Mouse (Mus musculus): ENCODE data around the gene Clrn3. TPM values are rescaled to one million over a fixed set of nuclear protein-coding genes. Genes with fewer than 3 reads are reported as not detected.

The Clrn3 gene
- polyA plus RNA-seq, 1 experiment from 2014 or later: 24.6 TPM

- peak; percentile 7 for DNase-seq (ENCODE audit: low spot score)
- Histone ChIP-seq H3K27ac (no peak overlapping the region), H3K4me1 (replicated peaks; ENCODE audit: insufficient read depth, low read length) (no peaks in the 10 kb centered on the region), H3K36me3 (ENCODE audit: insufficient read depth, low read length) (no peaks in the 10 kb centered on the region), H3K4me3 (replicated peaks; ENCODE audit: low read depth, low read length) (peak overlapping the region; percentile 42), H3K9ac (ENCODE audit: low read depth, low read length) (peak overlapping the region; percentile 50), H3K27me3 (ENCODE audit: insufficient read depth, low read length) (no peaks in the 10 kb centered on the region), H3K4me2 (ENCODE audit: low read length) (peak overlapping the region; percentile 87), H3K9me3 (replicated peaks; ENCODE audit: low read length) (no peaks in the 10 kb centered on the region)
- peak; percentile 57 for ATAC-seq (replicated peaks; ENCODE audit: low FRiP score, low read depth)
- 1% methylated on average over 71 of the region's 71 CpGs for WGBS
- 0 out of 2 replicates have a peak, but pooled peaks have one; percentile 5 for TF ChIP-seq CTCF (IDR thresholded peaks at IDR 0.05; ENCODE audit: low read depth)
These were observed 9.7 kb upstream of the Clrn3 start for GRCm38 (mm10) chr7:135537948-135538741.

- H3K4me1 ChIP-seq (replicated peaks; ENCODE audit: insufficient read depth, low read length): no peaks in the 10 kb centered on the region
- H3K9ac ChIP-seq (ENCODE audit: low read depth, low read length): peak within 1 kb of the TSS; percentile 50
- no peaks in the 10 kb centered on the region for H3K9me3 ChIP-seq (replicated peaks; ENCODE audit: low read length)
- DNase-seq (ENCODE audit: low spot score) (peak; percentile 90), ATAC-seq (replicated peaks; ENCODE audit: low FRiP score, low read depth) (peak; percentile 95)
- no peak within 1 kb of the TSS for H3K27ac ChIP-seq
- no peaks in the 10 kb centered on the region for H3K36me3 ChIP-seq (ENCODE audit: insufficient read depth, low read length)
- peak within 1 kb of the TSS; percentile 87 for H3K4me2 ChIP-seq (ENCODE audit: low read length)
- TF ChIP-seq CTCF (IDR thresholded peaks at IDR 0.05; ENCODE audit: low read depth): peak; percentile 82
- WGBS: 4% methylated on average over 28 of the region's 28 CpGs
- peak within 1 kb of the TSS; percentile 42 for H3K4me3 ChIP-seq (replicated peaks; ENCODE audit: low read depth, low read length)
- H3K27me3 ChIP-seq (ENCODE audit: insufficient read depth, low read length): no peaks in the 10 kb centered on the region
These were observed 9.0 kb upstream of the Clrn3 start, which contains the start of gene Ptpre for GRCm38 (mm10) chr7:135537341-135537901. Gene Ptpre, plus strand, starts transcription at chr7:135537481.

- Histone ChIP-seq H3K27me3 (ENCODE audit: insufficient read depth, low read length) (no peaks in the 10 kb centered on the region), H3K4me3 (replicated peaks; ENCODE audit: low read depth, low read length) (no peak overlapping the region), H3K27ac (no peak overlapping the region), H3K9me3 (replicated peaks; ENCODE audit: low read length) (no peaks in the 10 kb centered on the region), H3K4me1 (replicated peaks; ENCODE audit: insufficient read depth, low read length) (no peaks in the 10 kb centered on the region), H3K36me3 (ENCODE audit: insufficient read depth, low read length) (no peaks in the 10 kb centered on the region), H3K9ac (ENCODE audit: low read depth, low read length) (no peak overlapping the region), H3K4me2 (ENCODE audit: low read length) (no peak overlapping the region)
- no peak for TF ChIP-seq CTCF (IDR thresholded peaks at IDR 0.05; ENCODE audit: low read depth)
- DNase-seq (ENCODE audit: low spot score) (no peak), ATAC-seq (replicated peaks; ENCODE audit: low FRiP score, low read depth) (no peak)
- WGBS: 70% methylated on average over 3 of the region's 3 CpGs
These were observed 7.5 kb upstream of the Clrn3 start for GRCm38 (mm10) chr7:135535908-135536307.

- Histone ChIP-seq H3K4me2 (ENCODE audit: low read length) (no peak overlapping the region), H3K4me1 (replicated peaks; ENCODE audit: insufficient read depth, low read length) (no peaks in the 10 kb centered on the region), H3K27ac (no peak overlapping the region), H3K4me3 (replicated peaks; ENCODE audit: low read depth, low read length) (no peak overlapping the region), H3K9ac (ENCODE audit: low read depth, low read length) (no peak overlapping the region), H3K27me3 (ENCODE audit: insufficient read depth, low read length) (no peaks in the 10 kb centered on the region), H3K9me3 (replicated peaks; ENCODE audit: low read length) (no peaks in the 10 kb centered on the region), H3K36me3 (ENCODE audit: insufficient read depth, low read length) (no peaks in the 10 kb centered on the region)
- no peak for TF ChIP-seq CTCF (IDR thresholded peaks at IDR 0.05; ENCODE audit: low read depth)
- DNase-seq (ENCODE audit: low spot score) (no peak), ATAC-seq (replicated peaks; ENCODE audit: low FRiP score, low read depth) (no peak)
- WGBS: 34% methylated on average over 2 of the region's 2 CpGs
These were observed 6.2 kb upstream of the Clrn3 start for GRCm38 (mm10) chr7:135534548-135535189.

- no peaks in the 10 kb centered on the region for H3K4me1 ChIP-seq (replicated peaks; ENCODE audit: insufficient read depth, low read length)
- 82% methylated on average over 2 of the region's 2 CpGs for WGBS
- H3K4me3 ChIP-seq (replicated peaks; ENCODE audit: low read depth, low read length): no peak overlapping the region
- no peaks in the 10 kb centered on the region for H3K36me3 ChIP-seq (ENCODE audit: insufficient read depth, low read length)
- H3K27ac ChIP-seq: peak overlapping the region; percentile 32; the same call in 1 of the 2 replicates
- H3K9ac ChIP-seq (ENCODE audit: low read depth, low read length): no peak overlapping the region
- DNase-seq (ENCODE audit: low spot score): no peak
- H3K9me3 ChIP-seq (replicated peaks; ENCODE audit: low read length): no peaks in the 10 kb centered on the region
- no peak for TF ChIP-seq CTCF (IDR thresholded peaks at IDR 0.05; ENCODE audit: low read depth)
- H3K27me3 ChIP-seq (ENCODE audit: insufficient read depth, low read length): no peaks in the 10 kb centered on the region
- no peak overlapping the region for H3K4me2 ChIP-seq (ENCODE audit: low read length)
- no peak for ATAC-seq (replicated peaks; ENCODE audit: low FRiP score, low read depth)
These were observed 614 bp upstream of the Clrn3 start for GRCm38 (mm10) chr7:135529068-135529467.

GRCm38 (mm10) chr7:135527169-135527568 is 1.3 kb downstream of the Clrn3 start:
- DNase-seq (ENCODE audit: low spot score) (no peak), ATAC-seq (replicated peaks; ENCODE audit: low FRiP score, low read depth) (no peak)
- 35% methylated on average over 3 of the region's 3 CpGs for WGBS
- no peak for TF ChIP-seq CTCF (IDR thresholded peaks at IDR 0.05; ENCODE audit: low read depth)
- peak overlapping the region; percentile 11 for H3K4me2 ChIP-seq (ENCODE audit: low read length)
- H3K4me3 ChIP-seq (replicated peaks; ENCODE audit: low read depth, low read length): no peak overlapping the region
- no peak overlapping the region for H3K27ac ChIP-seq
- H3K4me1 ChIP-seq (replicated peaks; ENCODE audit: insufficient read depth, low read length): 0 out of 2 replicates have a peak, but pooled peaks cover 4% of the 10 kb centered on the region
- no peaks in the 10 kb centered on the region for H3K9me3 ChIP-seq (replicated peaks; ENCODE audit: low read length)
- H3K27me3 ChIP-seq (ENCODE audit: insufficient read depth, low read length): no peaks in the 10 kb centered on the region
- no peaks in the 10 kb centered on the region for H3K36me3 ChIP-seq (ENCODE audit: insufficient read depth, low read length)
- H3K9ac ChIP-seq (ENCODE audit: low read depth, low read length): no peak overlapping the region
